Mouse (Mus musculus) embryo, embryonic 11.5 days (tissue): ENCODE results near the gene Angpt4.

Experiments
- DNase-seq: peaks from one replicate; pipeline ENCODE4 v3.0.0-alpha.2; 2012; ENCODE audit warnings: low read depth, low spot score

Gene Angpt4

GRCm38 (mm10) chr2:151910919-151911500 lies at the start of gene Angpt4:
Angpt4 (plus strand) TSS chr2:151911210.
- no peak for DNase-seq

- DNase-seq: no peak
Measured at GRCm38 (mm10) chr2:151862257-151862810, 48.7 kb upstream of the Angpt4 start.

GRCm38 (mm10) chr2:151864941-151865340 lies 46.1 kb upstream of the Angpt4 start:
- no peak for DNase-seq

DNA sequence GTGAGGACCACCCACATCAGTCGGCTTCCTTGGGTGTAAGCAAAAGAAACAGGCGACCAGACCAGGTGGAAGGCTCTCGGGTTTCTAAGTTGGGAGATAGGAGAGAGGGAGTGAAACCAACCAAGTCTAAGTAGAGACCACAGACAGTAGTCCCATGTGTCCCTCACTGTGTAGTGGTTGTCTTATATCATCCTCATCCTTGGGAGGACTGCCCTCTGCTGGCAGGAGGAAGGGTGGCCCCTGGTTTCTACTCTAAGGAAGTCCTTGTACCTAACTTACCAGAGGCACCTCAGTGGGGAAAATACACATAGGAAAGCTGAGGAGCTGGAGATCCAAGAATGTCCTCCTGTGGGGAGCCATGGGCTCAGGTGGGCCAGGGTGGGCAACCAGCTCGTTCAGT lies 44.5 kb upstream of the Angpt4 start:
- peak; percentile 61 for DNase-seq

GRCm38 (mm10) chr2:151868196-151868595 lies 42.8 kb upstream of the Angpt4 start:
- no peak for DNase-seq

DNA sequence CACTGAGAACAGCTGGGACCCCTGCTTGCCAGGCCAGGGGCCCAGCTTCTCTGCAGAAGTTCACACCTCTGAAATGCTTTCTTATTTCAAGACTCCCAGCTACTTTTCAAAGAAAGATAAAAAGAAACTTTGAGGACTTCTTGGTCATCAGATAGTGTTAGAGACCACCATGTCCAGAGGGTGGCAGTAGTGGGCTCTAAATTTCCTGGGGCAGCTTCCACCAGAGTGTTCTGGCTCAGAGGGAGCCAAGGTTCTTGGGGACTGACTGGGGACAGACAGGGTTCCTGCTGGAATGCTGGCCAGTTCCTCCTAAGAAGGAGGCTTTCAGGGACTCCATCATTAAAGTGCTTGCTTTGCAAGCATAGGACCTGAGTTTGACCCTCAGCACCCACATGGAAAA lies 36.5 kb upstream of the Angpt4 start:
- no peak for DNase-seq

DNA sequence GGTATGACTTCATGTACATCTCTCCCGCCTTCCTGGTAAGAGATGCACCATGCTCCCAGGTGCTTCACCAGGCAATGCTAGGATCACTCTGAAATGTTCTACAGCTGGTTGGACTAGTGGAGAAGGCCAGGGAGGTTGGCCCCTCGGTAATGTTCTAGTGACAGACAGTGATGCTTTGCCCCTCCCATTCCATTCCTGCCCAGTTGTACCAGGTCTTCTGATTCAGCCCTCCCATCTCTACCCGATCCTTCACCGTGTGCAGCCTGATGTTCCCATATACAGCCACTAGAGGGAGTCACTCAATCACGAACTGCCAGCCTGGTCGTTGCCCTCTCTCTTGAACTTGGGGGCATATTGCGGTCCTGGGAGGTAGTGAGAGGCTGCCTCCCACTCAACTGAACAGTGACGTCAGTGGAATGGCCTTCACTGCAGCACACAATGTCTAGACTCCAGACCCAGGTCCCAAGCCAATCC lies 35.0 kb upstream of the Angpt4 start:
- peak; percentile 46 for DNase-seq

GRCm38 (mm10) chr2:151878645-151879044 lies 32.4 kb upstream of the Angpt4 start:
- no peak for DNase-seq

DNA sequence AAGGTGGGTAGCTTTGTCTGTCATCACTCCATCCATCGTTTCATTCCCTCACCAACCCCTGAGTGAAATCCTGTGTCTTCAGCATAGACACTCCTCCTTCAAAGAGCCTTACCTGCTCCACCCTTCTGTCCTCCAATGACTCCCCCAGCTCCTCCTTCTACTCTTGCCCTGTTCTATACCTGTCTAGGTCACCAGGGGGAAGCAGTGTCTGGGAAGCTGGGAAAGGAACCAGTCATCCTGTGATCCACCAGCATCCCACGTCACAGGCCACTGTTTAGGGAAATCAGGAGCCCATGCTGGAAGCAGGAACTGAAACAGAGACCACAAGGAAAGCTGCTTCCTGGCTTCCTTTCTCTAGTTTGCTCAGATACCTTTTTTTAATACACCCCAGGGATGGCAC lies 31.2 kb upstream of the Angpt4 start:
- no peak for DNase-seq

- no peak for DNase-seq
Measured at GRCm38 (mm10) chr2:151891031-151891430, 20.0 kb upstream of the Angpt4 start.

DNA sequence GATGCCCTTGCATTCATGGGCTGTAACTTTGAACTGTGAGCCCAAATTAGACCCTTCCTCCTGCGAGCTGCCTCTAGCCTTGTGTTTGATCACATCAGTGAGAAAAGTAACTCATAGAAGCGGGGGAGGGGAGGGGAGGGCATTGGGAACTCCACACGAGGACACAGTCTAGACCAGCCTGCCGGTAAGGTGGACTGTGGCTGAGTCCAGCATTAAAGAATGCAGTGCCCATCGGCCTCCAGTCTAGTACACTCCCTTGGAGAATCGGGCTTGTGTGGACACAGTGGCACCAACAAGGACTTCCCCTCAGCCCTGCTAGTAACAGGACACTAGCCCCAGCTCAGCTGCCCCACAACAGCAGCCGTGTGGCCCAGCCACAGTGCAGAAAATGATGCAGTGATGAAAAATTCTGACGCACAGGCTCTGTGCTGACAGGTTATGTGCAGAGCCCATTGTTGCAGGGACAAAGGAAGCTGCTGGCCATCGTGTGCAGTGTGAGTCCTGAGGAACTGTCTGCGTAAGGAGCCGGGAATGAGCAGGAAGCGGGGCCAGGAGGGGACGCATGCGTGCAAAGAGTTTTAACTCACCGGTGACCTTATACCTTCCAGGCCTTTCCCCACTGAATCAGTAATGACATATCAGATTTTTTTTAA lies 17.8 kb upstream of the Angpt4 start:
- DNase-seq: no peak

GRCm38 (mm10) chr2:151894209-151894980 lies 16.6 kb upstream of the Angpt4 start:
- DNase-seq: no peak

- DNase-seq: no peak
Measured at GRCm38 (mm10) chr2:151895911-151896310, 15.1 kb upstream of the Angpt4 start.

- no peak for DNase-seq
Measured at GRCm38 (mm10) chr2:151898106-151898505, 12.9 kb upstream of the Angpt4 start.

DNA sequence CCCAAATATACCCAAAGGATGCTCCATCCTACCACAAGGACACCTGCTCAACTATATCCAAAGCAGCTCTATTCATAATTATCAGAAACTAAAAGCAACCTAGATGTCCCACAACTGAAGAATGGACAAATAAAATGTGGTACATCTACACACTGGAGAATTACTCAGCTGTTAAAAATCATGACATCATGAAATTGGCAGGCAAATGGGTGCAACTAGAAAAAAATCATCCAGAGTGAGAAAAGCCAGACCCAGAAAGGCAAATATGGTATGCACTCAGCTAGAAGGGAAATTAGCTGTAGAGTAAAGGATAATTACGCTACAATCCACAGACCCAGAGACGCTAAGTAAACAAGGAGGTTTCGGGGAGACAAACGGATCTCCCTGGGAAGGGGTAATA lies 10.2 kb upstream of the Angpt4 start:
- no peak for DNase-seq

GRCm38 (mm10) chr2:151903267-151903666 lies 7.7 kb upstream of the Angpt4 start:
- no peak for DNase-seq

DNA sequence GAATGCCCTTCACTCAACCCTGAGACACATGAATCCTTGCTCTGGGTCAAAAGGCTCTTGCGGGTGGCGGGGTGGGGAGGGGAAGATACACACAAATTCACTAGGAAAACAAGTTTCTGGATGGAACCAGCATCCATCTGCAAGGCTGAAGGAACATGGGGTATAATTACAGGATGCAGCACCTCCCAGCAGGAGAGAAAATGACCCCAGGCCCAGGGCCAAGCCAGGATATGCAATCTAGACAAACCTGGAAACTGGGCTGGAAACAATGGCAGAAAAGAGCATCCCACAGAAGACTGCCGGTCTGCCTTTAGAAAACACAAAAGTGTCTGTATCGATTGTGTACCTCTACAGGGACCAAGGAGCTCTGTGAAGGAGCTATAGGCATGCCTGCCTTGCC lies 7.1 kb upstream of the Angpt4 start:
- DNase-seq: no peak

GRCm38 (mm10) chr2:151904636-151905035 lies 6.4 kb upstream of the Angpt4 start:
- DNase-seq: no peak

DNA sequence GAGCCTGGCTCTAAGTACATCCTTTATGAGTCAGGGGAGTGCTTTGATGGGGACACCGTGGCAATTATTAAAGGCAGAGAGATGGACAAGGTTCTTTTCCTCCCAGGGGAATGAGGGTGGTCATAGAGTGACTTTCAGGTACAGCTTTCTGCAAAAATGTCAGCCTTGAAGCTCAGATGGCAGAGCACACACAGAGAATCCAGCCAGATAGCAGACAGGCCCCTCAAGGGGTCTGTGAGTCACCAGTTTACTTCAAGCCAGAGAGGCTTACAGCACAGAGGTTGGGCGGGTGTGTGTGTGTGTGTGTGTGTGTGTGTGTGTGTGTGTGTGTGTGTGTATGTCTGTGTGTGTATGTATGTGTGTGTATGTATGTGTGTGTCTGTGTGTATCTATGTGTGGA lies 4.0 kb upstream of the Angpt4 start:
- no peak for DNase-seq

GRCm38 (mm10) chr2:151909386-151909785 lies 1.6 kb upstream of the Angpt4 start:
- no peak for DNase-seq

- DNase-seq: no peak
Measured at GRCm38 (mm10) chr2:151910498-151910897, 512 bp upstream of the Angpt4 start.

GRCm38 (mm10) chr2:151911751-151912150 lies 741 bp downstream of the Angpt4 start:
- no peak for DNase-seq
